Mouse (Mus musculus) hindbrain, embryonic 11.5 days (tissue): ENCODE data around the gene Kctd20. TPM values are rescaled to one million over a fixed set of nuclear protein-coding genes. Genes with fewer than 3 reads are reported as not detected.

Experiments
- ATAC-seq: fragments of 200-750 bp; cut with Nextera tagmentation; 2 replicates; pipeline ENCODE4 v1.8.0; 2017; ENCODE audit warnings: mild to moderate bottlenecking, moderate TSS enrichment, moderate library complexity; ENCODE audit not compliant: low FRiP score
- DNase-seq: peaks from one replicate; pipeline ENCODE4 v3.0.0-alpha.2; 2015; ENCODE audit warnings: low spot score
- H3K27ac ChIP-seq: fragments of 300-500 bp; sonication (generic); 2 replicates; pipeline ENCODE4 v1.5.1; 2014; ENCODE audit warnings: mild to moderate bottlenecking, low read depth, low read length
- H3K27me3 ChIP-seq: fragments of 300-500 bp; sonication (generic); 2 replicates; pipeline ENCODE4 v1.6.1; 2014; ENCODE audit warnings: mild to moderate bottlenecking, low read length, moderate library complexity, mixed read lengths; ENCODE audit not compliant: control insufficient read depth, insufficient read depth
- H3K36me3 ChIP-seq: fragments of 300-500 bp; sonication (generic); 2 replicates; pipeline ENCODE4 v1.6.1; 2014; ENCODE audit warnings: mild to moderate bottlenecking, low read length, moderate library complexity, mixed read lengths; ENCODE audit not compliant: control insufficient read depth, insufficient read depth
- H3K4me1 ChIP-seq: fragments of 300-500 bp; sonication (generic); replicated peaks from 2 replicates; pipeline ENCODE4 v1.6.1; 2014; ENCODE audit warnings: low read length, mixed read lengths; ENCODE audit not compliant: control insufficient read depth, insufficient read depth
- H3K4me2 ChIP-seq: fragments of 300-500 bp; sonication (generic); replicated peaks from 2 replicates; pipeline ENCODE4 v1.6.1; 2014; ENCODE audit warnings: mild to moderate bottlenecking, low read depth, low read length
- H3K4me3 ChIP-seq: fragments of 300-500 bp; sonication (generic); 2 replicates; pipeline ENCODE4 v1.5.1; 2014; ENCODE audit warnings: low read depth, low read length
- H3K9ac ChIP-seq: fragments of 300-500 bp; sonication (generic); 2 replicates; pipeline ENCODE4 v1.6.1; 2014; ENCODE audit warnings: low read depth, low read length
- H3K9me3 ChIP-seq: fragments of 300-500 bp; sonication (generic); 2 replicates; pipeline ENCODE4 v1.6.1; 2016; ENCODE audit warnings: low read length; ENCODE audit not compliant: control insufficient read depth
- WGBS: fragments of 180-500 bp; shearing (Covaris S2); extraction: QIAGEN DNeasy Blood & Tissue Kit; methylation state at CpG from one replicate; pipeline ENCODE4 v1.1.7; 2014; 5-methylcytosine and 5-hydroxymethylcytosine counted together
- polyA plus RNA-seq: library from polyadenylated mRNA; unstranded; fragments of >200 nt; fragmentation: Nextera tagmentation; extraction: Ambion mirVana; gene quantifications from 2 replicates; pipeline ENCODE4 v1.2.1, GENCODE M21; 2014

The Kctd20 gene
- polyA plus RNA-seq, 1 experiment from 2014 or later: 81.7 TPM

GRCm38 (mm10) chr17:29000465-29000864 lies 48.7 kb downstream of the Kctd20 start:
- Histone ChIP-seq H3K36me3 (peaks cover 12% of the 10 kb centered on the region), H3K9ac (no peak overlapping the region)
- no peak for DNase-seq

GRCm38 (mm10) chr17:29003740-29004139 lies 52.0 kb downstream of the Kctd20 start:
- 76% methylated on average over 1 of the region's 1 CpGs for WGBS
- Histone ChIP-seq H3K27me3 (no peaks in the 10 kb centered on the region), H3K4me2 (no peak overlapping the region), H3K9ac (no peak overlapping the region), H3K4me1 (no peaks in the 10 kb centered on the region), H3K4me3 (no peak overlapping the region), H3K36me3 (peaks cover 12% of the 10 kb centered on the region), H3K9me3 (no peaks in the 10 kb centered on the region), H3K27ac (no peak overlapping the region)
- ATAC-seq: no peak
- no peak for DNase-seq

More at GRCm38 (mm10) chr17:29000465-29000864, 48.7 kb downstream of the Kctd20 start:
- H3K27me3 ChIP-seq: no peaks in the 10 kb centered on the region
- 91% methylated on average over 6 of the region's 6 CpGs for WGBS
- no peaks in the 10 kb centered on the region for H3K9me3 ChIP-seq
- no peaks in the 10 kb centered on the region for H3K4me1 ChIP-seq
- no peak overlapping the region for H3K27ac ChIP-seq
- H3K4me2 ChIP-seq: no peak overlapping the region
- H3K4me3 ChIP-seq: no peak overlapping the region
- no peak for ATAC-seq

GRCm38 (mm10) chr17:29005002-29005401 lies 53.3 kb downstream of the Kctd20 start:
- H3K9ac ChIP-seq: no peak overlapping the region
- no peak overlapping the region for H3K4me3 ChIP-seq
- H3K4me2 ChIP-seq: no peak overlapping the region
- H3K27me3 ChIP-seq: no peaks in the 10 kb centered on the region
- H3K27ac ChIP-seq: no peak overlapping the region
- H3K4me1 ChIP-seq: no peaks in the 10 kb centered on the region
- ATAC-seq (no peak), DNase-seq (no peak)
- peaks cover 5% of the 10 kb centered on the region for H3K36me3 ChIP-seq
- no peaks in the 10 kb centered on the region for H3K9me3 ChIP-seq
- WGBS: 90% methylated on average over 3 of the region's 3 CpGs

GRCm38 (mm10) chr17:29006812-29007211 lies 55.1 kb downstream of the Kctd20 start:
- no peaks in the 10 kb centered on the region for H3K36me3 ChIP-seq
- no peak overlapping the region for H3K27ac ChIP-seq
- ATAC-seq: no peak
- H3K9ac ChIP-seq: peak overlapping the region; percentile 96
- 12% methylated on average over 7 of the region's 7 CpGs for WGBS
- no peaks in the 10 kb centered on the region for H3K4me1 ChIP-seq
- no peak for DNase-seq
- peak overlapping the region; percentile 95 for H3K4me3 ChIP-seq
- H3K4me2 ChIP-seq: peak overlapping the region; percentile 56
- H3K27me3 ChIP-seq: no peaks in the 10 kb centered on the region
- no peaks in the 10 kb centered on the region for H3K9me3 ChIP-seq

GRCm38 (mm10) chr17:29007243-29007640 lies 55.5 kb downstream of the Kctd20 start:
- 2% methylated on average over 19 of the region's 19 CpGs for WGBS
- H3K27ac ChIP-seq: peak overlapping the region; percentile 93
- peak overlapping the region; percentile 56 for H3K4me2 ChIP-seq
- H3K9ac ChIP-seq: peak overlapping the region; percentile 96
- H3K27me3 ChIP-seq: no peaks in the 10 kb centered on the region
- ATAC-seq: peak; percentile 69
- no peaks in the 10 kb centered on the region for H3K9me3 ChIP-seq
- H3K36me3 ChIP-seq: no peaks in the 10 kb centered on the region
- H3K4me1 ChIP-seq: no peaks in the 10 kb centered on the region
- H3K4me3 ChIP-seq: peak overlapping the region; percentile 95
- no peak for DNase-seq

- H3K9ac ChIP-seq: peak within 1 kb of the TSS; percentile 96
- H3K9me3 ChIP-seq: no peaks in the 10 kb centered on the region
- H3K4me3 ChIP-seq: peak within 1 kb of the TSS; percentile 95
- H3K4me2 ChIP-seq: peak within 1 kb of the TSS; percentile 56
- peak within 1 kb of the TSS; percentile 93 for H3K27ac ChIP-seq
- no peaks in the 10 kb centered on the region for H3K36me3 ChIP-seq
- H3K4me1 ChIP-seq: no peaks in the 10 kb centered on the region
- no peaks in the 10 kb centered on the region for H3K27me3 ChIP-seq
- DNase-seq (peak; percentile 94), ATAC-seq (peak; percentile 93)
- WGBS: under 1% methylated on average over 56 of the region's 65 CpGs
These were observed 56.0 kb downstream of the Kctd20 start, which contains the start of gene Stk38 for GRCm38 (mm10) chr17:29007641-29008325. Stk38 (minus strand) TSS chr17:29007995.

- Histone ChIP-seq H3K4me1 (no peaks in the 10 kb centered on the region), H3K9ac (peak overlapping the region; percentile 96), H3K27me3 (no peaks in the 10 kb centered on the region), H3K4me2 (peak overlapping the region; percentile 56), H3K4me3 (peak overlapping the region; percentile 95), H3K27ac (peak overlapping the region; percentile 93), H3K36me3 (no peaks in the 10 kb centered on the region), H3K9me3 (no peaks in the 10 kb centered on the region)
- 20% methylated on average over 8 of the region's 8 CpGs for WGBS
- DNase-seq (no peak), ATAC-seq (no peak)
These were observed 56.5 kb downstream of the Kctd20 start for GRCm38 (mm10) chr17:29008326-29008650.

- ATAC-seq: no peak
These were observed 57.4 kb downstream of the Kctd20 start for GRCm38 (mm10) chr17:29009181-29009580.

GRCm38 (mm10) chr17:29014235-29014634 lies 62.5 kb downstream of the Kctd20 start:
- Histone ChIP-seq H3K36me3 (no peaks in the 10 kb centered on the region), H3K27ac (no peak overlapping the region), H3K4me1 (no peaks in the 10 kb centered on the region), H3K9me3 (no peaks in the 10 kb centered on the region), H3K4me2 (no peak overlapping the region), H3K27me3 (no peaks in the 10 kb centered on the region), H3K4me3 (no peak overlapping the region), H3K9ac (no peak overlapping the region)
- DNase-seq (no peak), ATAC-seq (no peak)

More at GRCm38 (mm10) chr17:29009181-29009580, 57.4 kb downstream of the Kctd20 start:
- H3K9me3 ChIP-seq: no peaks in the 10 kb centered on the region
- no peak overlapping the region for H3K27ac ChIP-seq
- no peaks in the 10 kb centered on the region for H3K27me3 ChIP-seq
- H3K4me3 ChIP-seq: no peak overlapping the region
- H3K9ac ChIP-seq: no peak overlapping the region
- H3K4me2 ChIP-seq: no peak overlapping the region
- DNase-seq: no peak
- no peaks in the 10 kb centered on the region for H3K4me1 ChIP-seq
- 85% methylated on average over 4 of the region's 4 CpGs for WGBS
- no peaks in the 10 kb centered on the region for H3K36me3 ChIP-seq
